28 mouse cellular contexts compared by ENCODE assay signal in the genomic region with DNA sequence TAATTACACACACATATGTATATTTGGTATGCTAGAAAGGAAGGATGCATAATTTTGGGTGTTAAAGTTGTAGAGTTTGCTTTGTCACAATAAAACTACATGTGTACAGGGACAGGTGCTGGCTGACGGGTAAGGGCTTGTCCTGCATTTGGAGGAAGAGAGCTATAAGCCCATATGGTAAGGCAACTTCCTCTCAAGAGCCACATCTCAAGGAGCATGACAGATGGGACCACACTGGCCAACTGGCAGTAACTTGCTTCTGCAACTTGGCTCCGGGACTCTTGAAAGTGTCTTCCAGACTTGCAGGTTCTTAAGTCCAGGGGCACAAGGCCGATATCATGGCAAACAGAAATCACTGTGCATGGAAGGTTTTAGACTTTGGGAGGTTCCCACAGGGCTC. TPM values are rescaled to one million over a fixed set of nuclear protein-coding genes. Genes with fewer than 3 reads are reported as not detected.
DNase-seq lines count a peak whose midpoint lies in the region; ATAC-seq and TF ChIP-seq lines count a peak whose summit lies in the region.
"Had no signal": no experiment of that assay in that cellular context is flagged by ENCODE, and none has a peak within 500 bp of the region (broad histone marks: within the 10 kb centered on the region; RNA-seq: fewer than 3 reads in every experiment).

No protein-coding gene starts in this region.

- H3K9me3 ChIP-seq in megakaryocyte, embryonic 14.5 days, result no peaks in the 10 kb centered on the region
- H3K9me3 ChIP-seq in liver, embryonic 16.5 days (replicated peaks; ENCODE audit: control insufficient read depth, low read length), result no peaks in the 10 kb centered on the region
- no peaks in the 10 kb centered on the region for H3K9me3 ChIP-seq in kidney, embryonic 14.5 days (ENCODE audit: control insufficient read depth, low read length)
- H3K9me3 ChIP-seq in midbrain, embryonic 13.5 days, result no peaks in the 10 kb centered on the region
- H3K9me3 ChIP-seq: embryonic facial prominence, embryonic 13.5 days; forebrain, embryonic 10.5 days; intestine, embryonic 15.5 days; midbrain, embryonic 15.5 days; neural tube, embryonic 15.5 days had no signal

- no peak for TF ChIP-seq CTCF in cerebellum, adult 2 months (IDR thresholded peaks at IDR 0.05; ENCODE audit: borderline replicate concordance, insufficient read depth, low read depth, low read length)

- no peak for TF ChIP-seq POLR2A in cerebellum, adult 2 months (IDR thresholded peaks at IDR 0.05; ENCODE audit: borderline replicate concordance, insufficient read depth, low read length)

- ATAC-seq in megakaryocyte, adult 5-6 weeks (ENCODE audit: poor library complexity, severe bottlenecking), result no peak
- no peak for ATAC-seq in liver, embryonic 16.5 days (ENCODE audit: low read depth)
- ATAC-seq in kidney, embryonic 14.5 days (ENCODE audit: low FRiP score, low TSS enrichment), result no peak
- no peak for ATAC-seq in midbrain, embryonic 13.5 days
- ATAC-seq: forebrain, embryonic 16.5 days; hindbrain, postnatal 0 days; intestine, embryonic 15.5 days; midbrain, embryonic 15.5 days; Patski had no signal

- no peak overlapping the region for H3K4me2 ChIP-seq in liver, embryonic 16.5 days (ENCODE audit: low read depth, low read length)
- no peak overlapping the region for H3K4me2 ChIP-seq in kidney, embryonic 14.5 days (replicated peaks; ENCODE audit: low read depth, low read length)
- no peak overlapping the region for H3K4me2 ChIP-seq in midbrain, embryonic 13.5 days (replicated peaks)
- H3K4me2 ChIP-seq: embryonic facial prominence, embryonic 13.5 days; intestine, embryonic 15.5 days; lung, embryonic 14.5 days; midbrain, embryonic 15.5 days; neural tube, embryonic 15.5 days had no signal

- H3K4me3 ChIP-seq in cerebellum, adult 2 months (replicated peaks; ENCODE audit: insufficient read depth, low read depth, low read length), result no peak overlapping the region
- peak overlapping the region; percentile 59 for H3K4me3 ChIP-seq in megakaryocyte, embryonic 14.5 days (replicated peaks)
- H3K4me3 ChIP-seq in liver, embryonic 16.5 days (ENCODE audit: low read depth, low read length), result no peak overlapping the region
- H3K4me3 ChIP-seq in kidney, embryonic 14.5 days (ENCODE audit: low read length), result no peak overlapping the region
- H3K4me3 ChIP-seq in midbrain, embryonic 13.5 days (replicated peaks), result no peak overlapping the region
- H3K4me3 ChIP-seq: embryonic facial prominence, embryonic 13.5 days; forebrain, embryonic 10.5 days; intestine, embryonic 15.5 days; midbrain, embryonic 15.5 days; neural tube, embryonic 15.5 days had no signal

- peak; percentile 37 to 49 for DNase-seq in cerebellum, adult 2 months
- DNase-seq in cerebellum, postnatal 10 days, result no peak
- DNase-seq: adrenal gland, postnatal 10 days; cerebellum, adult 8-10 months; heart, postnatal 14 days; kidney, adult 8-10 months; kidney, postnatal 10 days; layer of hippocampus, postnatal 36 days; left cerebral cortex, postnatal 4 days; lung, embryonic 14.5 days; retina, postnatal 1 day; right cerebral cortex, postnatal 25 days; thymus, postnatal 14 days had no signal

- H3K27me3 ChIP-seq in cerebellum, adult 2 months (ENCODE audit: control insufficient read depth, insufficient read depth, low read length), result no peaks in the 10 kb centered on the region
- no peaks in the 10 kb centered on the region for H3K27me3 ChIP-seq in megakaryocyte, embryonic 14.5 days (replicated peaks)
- no peaks in the 10 kb centered on the region for H3K27me3 ChIP-seq in liver, embryonic 16.5 days (ENCODE audit: control insufficient read depth, insufficient read depth, low read depth, low read length)
- H3K27me3 ChIP-seq in kidney, embryonic 14.5 days (ENCODE audit: control insufficient read depth, insufficient read depth, low read length), result no peaks in the 10 kb centered on the region
- no peaks in the 10 kb centered on the region for H3K27me3 ChIP-seq in midbrain, embryonic 13.5 days
- H3K27me3 ChIP-seq: embryonic facial prominence, embryonic 13.5 days; intestine, embryonic 15.5 days; midbrain, embryonic 15.5 days; neural tube, embryonic 15.5 days; Patski had no signal

- H3K9ac ChIP-seq in liver, embryonic 16.5 days (ENCODE audit: low read depth, low read length), result no peak overlapping the region
- no peak overlapping the region for H3K9ac ChIP-seq in kidney, embryonic 14.5 days (ENCODE audit: low read depth, low read length)
- H3K9ac ChIP-seq in midbrain, embryonic 13.5 days (replicated peaks), result no peak overlapping the region
- H3K9ac ChIP-seq: embryonic facial prominence, embryonic 13.5 days; intestine, embryonic 15.5 days; lung, embryonic 14.5 days; midbrain, embryonic 15.5 days; neural tube, embryonic 15.5 days had no signal

- H3K36me3 ChIP-seq in megakaryocyte, embryonic 14.5 days (replicated peaks; ENCODE audit: low read length), result peaks cover 76% of the 10 kb centered on the region
- H3K36me3 ChIP-seq in liver, embryonic 16.5 days (ENCODE audit: control insufficient read depth, insufficient read depth), result peaks cover 63% of the 10 kb centered on the region
- peaks cover 28% of the 10 kb centered on the region for H3K36me3 ChIP-seq in kidney, embryonic 14.5 days (ENCODE audit: control insufficient read depth, insufficient read depth, low read length)
- H3K36me3 ChIP-seq in midbrain, embryonic 13.5 days, result peaks cover 47% of the 10 kb centered on the region
- H3K36me3 ChIP-seq: intestine, embryonic 15.5 days had no signal

- H3K27ac ChIP-seq in cerebellum, adult 2 months (ENCODE audit: insufficient read depth, low read length), result peak overlapping the region; percentile 59; the same call in 1 of the 2 replicates
- H3K27ac ChIP-seq in liver, embryonic 16.5 days (ENCODE audit: low read length), result peak overlapping the region; percentile 18
- H3K27ac ChIP-seq in kidney, embryonic 14.5 days (ENCODE audit: low read depth, low read length), result no peak overlapping the region
- no peak overlapping the region for H3K27ac ChIP-seq in midbrain, embryonic 13.5 days
- H3K27ac ChIP-seq: embryonic facial prominence, embryonic 13.5 days; forebrain, embryonic 10.5 days; hindbrain, postnatal 0 days; intestine, embryonic 15.5 days; midbrain, embryonic 15.5 days; neural tube, embryonic 15.5 days had no signal

- peaks cover 27% of the 10 kb centered on the region for H3K4me1 ChIP-seq in cerebellum, adult 2 months (ENCODE audit: control insufficient read depth, insufficient read depth, low read length)
- H3K4me1 ChIP-seq in megakaryocyte, embryonic 14.5 days, result peaks cover 72% of the 10 kb centered on the region
- H3K4me1 ChIP-seq in liver, embryonic 16.5 days (ENCODE audit: control insufficient read depth, low read depth, low read length), result peaks cover 63% of the 10 kb centered on the region
- no peaks in the 10 kb centered on the region for H3K4me1 ChIP-seq in kidney, embryonic 14.5 days (ENCODE audit: control insufficient read depth, insufficient read depth, low read length)
- H3K4me1 ChIP-seq in midbrain, embryonic 13.5 days (replicated peaks), result no peaks in the 10 kb centered on the region
- H3K4me1 ChIP-seq: forebrain, embryonic 10.5 days; intestine, embryonic 15.5 days; midbrain, embryonic 15.5 days; neural tube, embryonic 15.5 days had no signal

- WGBS in cerebellum, adult 2 months, result 22% methylated on average over 3 of the region's 3 CpGs
- 65% methylated on average over 3 of the region's 3 CpGs for WGBS in liver, embryonic 16.5 days (ENCODE audit: insufficient replicate concordance)
- WGBS in kidney, embryonic 14.5 days, result 89% methylated on average over 3 of the region's 3 CpGs
- 91% methylated on average over 3 of the region's 3 CpGs for WGBS in midbrain, embryonic 13.5 days

RNA-seq across cellular contexts. Expression of a gene that starts 22.5 kb away (rescaled TPM):
- 62.4 and 64.2 TPM in 2 replicates for polyA plus RNA-seq in cerebellum, adult 2 months (2012; rRNA removed)
- 32.9 and 81.5 TPM in 2 replicates for polyA plus RNA-seq in megakaryocyte, embryonic 14.5 days (2012; ENCODE audit: insufficient read depth, low replicate concordance)
- total RNA-seq in megakaryocyte, adult 5-6 weeks (2015), result 7.1 and 10.2 TPM in 2 replicates
- 1.9 and 2.6 TPM in 2 replicates for total RNA-seq in megakaryocyte, adult 5-6 weeks (2017)
- 136 and 138 TPM in 2 replicates for polyA plus RNA-seq in liver, embryonic 16.5 days (2015; fragmentation: Nextera tagmentation; extraction: Ambion mirVana)
- polyA plus RNA-seq in kidney, embryonic 14.5 days (2014; fragmentation: Nextera tagmentation; extraction: Ambion mirVana), result 58.4 and 63.1 TPM in 2 replicates
- polyA plus RNA-seq in midbrain, embryonic 13.5 days (2015; fragmentation: Nextera tagmentation; extraction: Ambion mirVana), result 77.4 TPM in 2 replicates

RNA-seq across cellular contexts. Expression of a gene that starts 27.0 kb away (rescaled TPM):
- 0.08 TPM in 1 of 2 replicates, not detected in the other for polyA plus RNA-seq in cerebellum, adult 2 months (2012; rRNA removed)
- polyA plus RNA-seq in megakaryocyte, embryonic 14.5 days (2012; ENCODE audit: insufficient read depth, low replicate concordance), result not detected in 2 replicates
- not detected in 2 replicates for total RNA-seq in megakaryocyte, adult 5-6 weeks (2015)
- not detected in 2 replicates for total RNA-seq in megakaryocyte, adult 5-6 weeks (2017)
- polyA plus RNA-seq in liver, embryonic 16.5 days (2015; fragmentation: Nextera tagmentation; extraction: Ambion mirVana), result 1.5 and 3.8 TPM in 2 replicates
- polyA plus RNA-seq in kidney, embryonic 14.5 days (2014; fragmentation: Nextera tagmentation; extraction: Ambion mirVana), result 3.0 and 4.4 TPM in 2 replicates
- polyA plus RNA-seq in midbrain, embryonic 13.5 days (2015; fragmentation: Nextera tagmentation; extraction: Ambion mirVana), result 0.07 and 0.35 TPM in 2 replicates
- total RNA-seq: gastrocnemius, adult 8-10 months; gastrocnemius, postnatal 4 days; layer of hippocampus, postnatal 36 days; left cerebral cortex, postnatal 4 days had no signal

RNA-seq across cellular contexts. Expression of a gene that starts 28.0 kb away (rescaled TPM):
- polyA plus RNA-seq in cerebellum, adult 2 months (2012; rRNA removed), result 66.9 and 67.4 TPM in 2 replicates
- polyA plus RNA-seq in megakaryocyte, embryonic 14.5 days (2012; ENCODE audit: insufficient read depth, low replicate concordance), result 26.5 and 43.0 TPM in 2 replicates
- 70.5 and 86.8 TPM in 2 replicates for total RNA-seq in megakaryocyte, adult 5-6 weeks (2015)
- 74.2 and 94.3 TPM in 2 replicates for total RNA-seq in megakaryocyte, adult 5-6 weeks (2017)
- 70.1 and 71.7 TPM in 2 replicates for polyA plus RNA-seq in liver, embryonic 16.5 days (2015; fragmentation: Nextera tagmentation; extraction: Ambion mirVana)
- 116 and 122 TPM in 2 replicates for polyA plus RNA-seq in kidney, embryonic 14.5 days (2014; fragmentation: Nextera tagmentation; extraction: Ambion mirVana)
- 40.5 and 45.3 TPM in 2 replicates for polyA plus RNA-seq in midbrain, embryonic 13.5 days (2015; fragmentation: Nextera tagmentation; extraction: Ambion mirVana)

RNA-seq across cellular contexts. Expression of a gene that starts 44.3 kb away (rescaled TPM):
- polyA plus RNA-seq in cerebellum, adult 2 months (2012; rRNA removed), result 2.8 and 4.1 TPM in 2 replicates
- 41.8 and 92.9 TPM in 2 replicates for polyA plus RNA-seq in megakaryocyte, embryonic 14.5 days (2012; ENCODE audit: insufficient read depth, low replicate concordance)
- total RNA-seq in megakaryocyte, adult 5-6 weeks (2015), result 7.5 and 9.3 TPM in 2 replicates
- 7.7 and 8.2 TPM in 2 replicates for total RNA-seq in megakaryocyte, adult 5-6 weeks (2017)
- 27.2 and 28.1 TPM in 2 replicates for polyA plus RNA-seq in liver, embryonic 16.5 days (2015; fragmentation: Nextera tagmentation; extraction: Ambion mirVana)
- 9.5 and 11.7 TPM in 2 replicates for polyA plus RNA-seq in kidney, embryonic 14.5 days (2014; fragmentation: Nextera tagmentation; extraction: Ambion mirVana)
- 1.8 and 2.6 TPM in 2 replicates for polyA plus RNA-seq in midbrain, embryonic 13.5 days (2015; fragmentation: Nextera tagmentation; extraction: Ambion mirVana)

RNA-seq across cellular contexts. Expression of a gene that starts 49.2 kb away (rescaled TPM):
- polyA plus RNA-seq in cerebellum, adult 2 months (2012; rRNA removed), result 169 and 186 TPM in 2 replicates
- 51.3 and 84.0 TPM in 2 replicates for polyA plus RNA-seq in megakaryocyte, embryonic 14.5 days (2012; ENCODE audit: insufficient read depth, low replicate concordance)
- total RNA-seq in megakaryocyte, adult 5-6 weeks (2015), result 29.0 and 40.0 TPM in 2 replicates
- total RNA-seq in megakaryocyte, adult 5-6 weeks (2017), result 20.7 and 27.1 TPM in 2 replicates
- polyA plus RNA-seq in liver, embryonic 16.5 days (2015; fragmentation: Nextera tagmentation; extraction: Ambion mirVana), result 35.3 and 40.1 TPM in 2 replicates
- polyA plus RNA-seq in kidney, embryonic 14.5 days (2014; fragmentation: Nextera tagmentation; extraction: Ambion mirVana), result 97.2 and 97.8 TPM in 2 replicates
- polyA plus RNA-seq in midbrain, embryonic 13.5 days (2015; fragmentation: Nextera tagmentation; extraction: Ambion mirVana), result 86.4 and 114 TPM in 2 replicates

Comparison
In these comparisons a context has a peak if more than half of its experiments do, and no peak if none do; other contexts are left out.
1. DNase-seq: peak in cerebellum, adult 2 months (2 of 2); none in cerebellum, postnatal 10 days (0 of 2).
2. H3K27ac ChIP-seq: peak in cerebellum, adult 2 months (single experiment) and liver, embryonic 16.5 days (single experiment); none in kidney, embryonic 14.5 days (single experiment) and midbrain, embryonic 13.5 days (single experiment).